Mouse (Mus musculus) forebrain, embryonic 11.5 days (tissue): ENCODE data around the gene Smpx. TPM values are rescaled to one million over a fixed set of nuclear protein-coding genes. Genes with fewer than 3 reads are reported as not detected.
A peak's percentile ranks its signal among the peaks of the same experiment; 100 is the strongest.

Experiments
- ATAC-seq: fragments of 200-750 bp; cut with Nextera tagmentation; replicated peaks from 2 replicates; pipeline ENCODE4 v1.8.0; 2017; ENCODE audit warnings: moderate TSS enrichment; ENCODE audit not compliant: low FRiP score
- DNase-seq: peaks from one replicate; pipeline ENCODE4 v3.0.0-alpha.2; 2017; ENCODE audit warnings: low spot score
- H3K27ac ChIP-seq: fragments of 300-500 bp; sonication (generic); 2 replicates; pipeline ENCODE4 v1.5.1; 2014; ENCODE audit warnings: low read depth, low read length
- H3K27me3 ChIP-seq: fragments of 300-500 bp; sonication (generic); 2 replicates; pipeline ENCODE4 v1.6.1; 2014; ENCODE audit warnings: mild to moderate bottlenecking, low read length, mixed read lengths; ENCODE audit not compliant: control insufficient read depth, insufficient read depth
- H3K36me3 ChIP-seq: fragments of 300-500 bp; sonication (generic); 2 replicates; pipeline ENCODE4 v1.6.1; 2014; ENCODE audit warnings: mild to moderate bottlenecking, low read length, moderate library complexity, mixed read lengths; ENCODE audit not compliant: control insufficient read depth, insufficient read depth
- H3K4me1 ChIP-seq: fragments of 300-500 bp; sonication (generic); replicated peaks from 2 replicates; pipeline ENCODE4 v1.6.1; 2014; ENCODE audit warnings: low read length, mixed read lengths; ENCODE audit not compliant: control insufficient read depth, insufficient read depth
- H3K4me2 ChIP-seq: fragments of 300-500 bp; sonication (generic); 2 replicates; pipeline ENCODE4 v1.6.1; 2014; ENCODE audit warnings: low read depth, mild to moderate bottlenecking, low read length, moderate library complexity, mixed read lengths; ENCODE audit not compliant: severe bottlenecking
- H3K4me3 ChIP-seq: fragments of 300-500 bp; sonication (generic); 2 replicates; pipeline ENCODE4 v1.5.1; 2014; ENCODE audit warnings: low read depth, low read length
- H3K9ac ChIP-seq: fragments of 300-500 bp; sonication (generic); 2 replicates; pipeline ENCODE4 v1.6.1; 2014; ENCODE audit warnings: low read length
- H3K9me3 ChIP-seq: fragments of 300-500 bp; sonication (generic); 2 replicates; pipeline ENCODE4 v1.6.1; 2016; ENCODE audit warnings: low read length, mixed read lengths; ENCODE audit not compliant: control insufficient read depth
- WGBS: fragments of 180-500 bp; shearing (Covaris S2); extraction: QIAGEN DNeasy Blood & Tissue Kit; methylation state at CpG from one replicate; pipeline ENCODE4 v1.1.7; 2014; 5-methylcytosine and 5-hydroxymethylcytosine counted together
- polyA plus RNA-seq: library from polyadenylated mRNA; unstranded; fragments of >200 nt; fragmentation: Nextera tagmentation; extraction: Ambion mirVana; gene quantifications from 2 replicates; pipeline ENCODE4 v1.2.1, GENCODE M21; 2014

The Smpx gene
- polyA plus RNA-seq, 1 experiment from 2014 or later = not detected

DNA sequence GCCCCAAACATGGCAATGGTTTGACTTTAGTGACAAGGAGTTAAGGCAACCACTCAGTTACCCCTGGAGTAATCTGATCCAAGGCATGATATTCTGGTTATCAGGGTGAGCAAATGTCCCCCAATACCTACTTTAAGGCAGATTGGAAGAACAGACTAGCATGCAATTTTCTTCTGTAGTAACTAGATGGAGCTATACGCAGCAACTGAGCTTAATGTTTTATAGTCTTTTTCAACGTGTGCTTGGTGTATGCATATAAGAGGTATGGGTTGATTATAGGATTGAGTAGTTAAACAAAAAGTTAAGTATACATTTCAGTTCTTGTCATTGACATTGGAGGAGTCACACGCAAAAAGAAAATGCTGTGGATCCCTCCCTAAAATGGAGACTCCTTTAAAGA, 21.2 kb downstream of the Smpx start:
- Histone ChIP-seq H3K27me3 (peaks cover 2% of the 10 kb centered on the region; the same call in 1 of the 2 replicates), H3K4me1 (no peaks in the 10 kb centered on the region), H3K4me2 (no peak overlapping the region), H3K27ac (no peak overlapping the region), H3K36me3 (no peaks in the 10 kb centered on the region), H3K9me3 (no peaks in the 10 kb centered on the region), H3K4me3 (no peak overlapping the region), H3K9ac (no peak overlapping the region)
- WGBS = 58% methylated on average over 3 of the region's 3 CpGs
- no peak for ATAC-seq
- DNase-seq = no peak

DNA sequence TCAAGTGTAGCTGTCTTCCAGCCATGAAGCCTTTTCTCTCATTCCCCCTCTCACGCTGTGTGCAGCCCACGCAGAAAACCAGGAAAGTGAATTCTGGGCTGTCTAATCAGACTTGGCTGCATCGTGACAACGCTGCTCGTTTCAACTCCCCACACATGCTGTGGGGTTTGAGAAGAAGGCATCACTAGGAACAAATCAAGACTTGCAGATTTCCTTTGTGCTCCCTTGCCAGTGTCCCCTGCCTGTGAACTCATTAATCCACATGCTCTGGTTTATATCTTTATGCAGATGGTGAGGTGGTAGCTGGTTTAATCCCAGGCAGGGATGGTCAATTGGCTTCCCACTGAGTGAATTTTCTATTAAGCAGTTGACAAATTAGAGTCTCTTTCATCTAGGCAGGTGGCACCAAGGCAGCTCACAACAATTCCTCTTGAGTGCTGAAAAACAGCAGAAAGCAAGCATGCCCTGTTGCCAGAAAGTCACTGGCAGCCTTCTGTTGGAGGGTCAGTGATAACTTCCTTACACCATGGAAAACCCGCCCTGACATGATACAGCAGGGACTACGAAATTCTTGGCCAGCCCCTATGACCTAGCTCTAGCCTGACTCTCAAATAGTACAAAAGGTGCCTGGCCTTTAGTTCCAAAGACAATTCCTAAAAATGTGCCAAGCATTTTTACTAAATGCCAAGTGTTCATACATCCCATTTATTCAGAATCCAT, 32.1 kb downstream of the Smpx start:
- ATAC-seq (peak; percentile 57; the same call in 1 of the 2 replicates), DNase-seq (no peak)
- Histone ChIP-seq H3K9ac (no peak overlapping the region), H3K9me3 (no peaks in the 10 kb centered on the region), H3K27me3 (no peaks in the 10 kb centered on the region), H3K4me3 (no peak overlapping the region), H3K27ac (no peak overlapping the region), H3K36me3 (no peaks in the 10 kb centered on the region), H3K4me1 (0 out of 2 replicates have a peak, but pooled peaks cover 2% of the 10 kb centered on the region), H3K4me2 (no peak overlapping the region)
- whole genome bisulfite sequencing = 26% methylated on average over 7 of the region's 7 CpGs

- no peaks in the 10 kb centered on the region for H3K36me3 ChIP-seq
- DNase-seq (peak; percentile 84), ATAC-seq (peak; percentile 77)
- H3K9me3 ChIP-seq = no peaks in the 10 kb centered on the region
- H3K4me3 ChIP-seq = no peak overlapping the region
- no peak overlapping the region for H3K9ac ChIP-seq
- H3K27ac ChIP-seq = no peak overlapping the region
- H3K4me2 ChIP-seq = peak overlapping the region; percentile 31; the same call in 1 of the 2 replicates
- H3K4me1 ChIP-seq = 0 out of 2 replicates have a peak, but pooled peaks cover 2% of the 10 kb centered on the region
- H3K27me3 ChIP-seq = no peaks in the 10 kb centered on the region
- 33% methylated on average over 9 of the region's 9 CpGs for WGBS
These were observed 33.1 kb downstream of the Smpx start for GRCm38 (mm10) chrX:157731658-157732314.

- Histone ChIP-seq H3K27me3 (no peaks in the 10 kb centered on the region), H3K9me3 (no peaks in the 10 kb centered on the region), H3K9ac (no peak overlapping the region), H3K36me3 (no peaks in the 10 kb centered on the region), H3K27ac (no peak overlapping the region), H3K4me1 (0 out of 2 replicates have a peak, but pooled peaks cover 2% of the 10 kb centered on the region), H3K4me3 (no peak overlapping the region), H3K4me2 (no peak overlapping the region)
- no peak for DNase-seq
- WGBS = 54% methylated on average over 3 of the region's 3 CpGs
- no peak for ATAC-seq
These were observed 33.6 kb downstream of the Smpx start for GRCm38 (mm10) chrX:157732346-157732745.

DNA sequence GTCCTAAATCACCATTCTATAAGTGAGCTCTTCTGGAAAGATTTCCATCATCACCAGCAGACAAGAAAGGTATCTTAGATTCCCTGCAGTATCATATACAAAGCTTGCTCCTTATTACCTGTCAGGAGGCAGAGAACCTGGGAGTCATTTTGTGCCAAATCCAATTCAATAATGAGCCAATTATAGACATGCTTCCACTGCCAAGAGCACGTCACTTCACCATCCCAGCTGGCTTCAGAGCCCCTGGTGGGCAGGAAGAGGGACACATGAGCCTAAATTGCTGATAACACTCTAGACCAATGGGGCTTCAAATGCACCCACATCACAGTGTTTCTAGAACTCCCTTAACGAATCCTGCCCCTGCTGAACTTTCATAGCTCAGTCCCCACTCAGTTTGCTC, 35.1 kb downstream of the Smpx start:
- no peaks in the 10 kb centered on the region for H3K36me3 ChIP-seq
- no peak overlapping the region for H3K4me2 ChIP-seq
- DNase-seq = no peak
- H3K27ac ChIP-seq = no peak overlapping the region
- H3K27me3 ChIP-seq = no peaks in the 10 kb centered on the region
- H3K9ac ChIP-seq = no peak overlapping the region
- no peak for ATAC-seq
- H3K4me1 ChIP-seq = 0 out of 2 replicates have a peak, but pooled peaks cover 2% of the 10 kb centered on the region
- no peak overlapping the region for H3K4me3 ChIP-seq
- 68% methylated on average over 2 of the region's 2 CpGs for WGBS
- H3K9me3 ChIP-seq = no peaks in the 10 kb centered on the region

- H3K27me3 ChIP-seq = no peaks in the 10 kb centered on the region
- H3K36me3 ChIP-seq = no peaks in the 10 kb centered on the region
These were observed 35.6 kb downstream of the Smpx start for GRCm38 (mm10) chrX:157734341-157734740.

DNA sequence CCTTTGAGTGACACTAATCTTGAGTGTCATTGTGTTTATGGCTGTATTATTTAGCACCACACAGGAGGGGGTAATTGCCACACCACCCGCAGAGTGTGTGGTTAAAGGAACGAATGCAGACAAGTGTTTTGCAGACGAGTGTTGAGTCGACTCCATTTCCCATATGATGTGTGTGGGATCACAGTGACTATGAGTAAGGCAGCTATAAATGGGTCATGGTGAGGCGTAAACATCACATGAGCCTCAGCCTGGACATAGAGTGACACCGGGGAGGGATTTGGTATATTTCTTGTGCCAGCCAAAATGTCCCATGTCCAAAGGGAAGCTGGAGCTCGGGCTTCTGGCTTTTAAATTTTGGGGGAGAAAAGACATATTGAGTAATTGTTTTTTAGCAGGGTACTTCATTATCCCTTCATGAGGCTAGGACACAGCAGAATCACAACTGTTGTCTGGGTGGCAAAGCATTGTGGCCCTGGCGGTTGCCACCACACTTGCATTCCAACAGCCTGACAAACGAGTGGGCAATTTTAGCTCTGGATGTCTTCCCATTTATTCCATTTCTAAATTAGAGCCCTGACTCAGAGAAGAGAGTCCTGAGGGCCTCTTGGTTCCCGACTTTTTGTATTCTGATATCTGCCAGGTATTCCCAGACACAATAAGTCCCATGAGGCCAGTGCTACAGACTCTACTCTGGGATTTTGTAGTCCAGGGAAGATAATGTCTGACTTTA, 49.3 kb downstream of the Smpx start:
- ATAC-seq = no peak
- Histone ChIP-seq H3K36me3 (no peaks in the 10 kb centered on the region), H3K9ac (no peak overlapping the region), H3K27ac (no peak overlapping the region), H3K4me3 (no peak overlapping the region), H3K4me1 (no peaks in the 10 kb centered on the region), H3K9me3 (no peaks in the 10 kb centered on the region), H3K27me3 (no peaks in the 10 kb centered on the region), H3K4me2 (no peak overlapping the region)
- WGBS = 83% methylated on average over 10 of the region's 10 CpGs
- no peak for DNase-seq

More at GRCm38 (mm10) chrX:157734341-157734740, 35.6 kb downstream of the Smpx start:
- Histone ChIP-seq H3K9me3 (no peaks in the 10 kb centered on the region), H3K4me1 (0 out of 2 replicates have a peak, but pooled peaks cover 2% of the 10 kb centered on the region), H3K9ac (no peak overlapping the region), H3K4me2 (no peak overlapping the region), H3K27ac (no peak overlapping the region), H3K4me3 (no peak overlapping the region)
- ATAC-seq (no peak), DNase-seq (no peak)
- WGBS = 83% methylated on average over 1 of the region's 1 CpGs

- Histone ChIP-seq H3K9ac (no peak overlapping the region), H3K4me2 (no peak overlapping the region), H3K36me3 (no peaks in the 10 kb centered on the region), H3K4me1 (no peaks in the 10 kb centered on the region), H3K4me3 (no peak overlapping the region), H3K9me3 (no peaks in the 10 kb centered on the region), H3K27me3 (peaks cover 7% of the 10 kb centered on the region), H3K27ac (no peak overlapping the region)
- DNase-seq (no peak), ATAC-seq (peak; percentile 73)
- WGBS = 39% methylated on average over 4 of the region's 4 CpGs
These were observed 55.8 kb downstream of the Smpx start for GRCm38 (mm10) chrX:157754559-157754958.
